Mouse (Mus musculus) lung, embryonic 16.5 days (tissue): Measurements from ENCODE around the gene Tmem106a. TPM values are rescaled to one million over a fixed set of nuclear protein-coding genes. Genes with fewer than 3 reads are reported as not detected.
"Not testable (repeated sequence)": the region's sequence is repeated elsewhere in the genome, so short reads cannot be mapped to it uniquely, and the experiment has no call there.

Source experiments
- ATAC-seq: fragments of 200-750 bp; cut with Nextera tagmentation; 2 replicates; pipeline ENCODE4 v1.8.0; 2017; ENCODE audit warnings: low read depth, mild to moderate bottlenecking, moderate library complexity
- H3K27ac ChIP-seq: fragments of 300-500 bp; sonication (generic); 2 replicates; pipeline ENCODE4 v1.5.1; 2014; ENCODE audit warnings: mild to moderate bottlenecking, control low read depth, low read length
- H3K27me3 ChIP-seq: fragments of 300-500 bp; sonication (generic); 2 replicates; pipeline ENCODE4 v1.6.1; 2014; ENCODE audit warnings: low read depth, low read length, mixed read lengths; ENCODE audit not compliant: control insufficient read depth, insufficient read depth
- H3K36me3 ChIP-seq: fragments of 300-500 bp; sonication (generic); 2 replicates; pipeline ENCODE4 v1.6.1; 2014; ENCODE audit warnings: low read length; ENCODE audit not compliant: control insufficient read depth, insufficient read depth
- H3K4me1 ChIP-seq: fragments of 300-500 bp; sonication (generic); replicated peaks from 2 replicates; pipeline ENCODE4 v1.6.1; 2014; ENCODE audit warnings: low read length, mixed read lengths; ENCODE audit not compliant: control insufficient read depth, insufficient read depth
- H3K4me2 ChIP-seq: fragments of 300-500 bp; sonication (generic); 2 replicates; pipeline ENCODE4 v1.6.1; 2014; ENCODE audit warnings: low read depth, low read length, control low read depth
- H3K4me3 ChIP-seq: fragments of 300-500 bp; sonication (generic); 2 replicates; pipeline ENCODE4 v1.5.1; 2014; ENCODE audit warnings: mild to moderate bottlenecking, low read length, control low read depth
- H3K9ac ChIP-seq: fragments of 300-500 bp; sonication (generic); 2 replicates; pipeline ENCODE4 v1.6.1; 2014; ENCODE audit warnings: low read length, control low read depth
- H3K9me3 ChIP-seq: fragments of 300-500 bp; sonication (generic); 2 replicates; pipeline ENCODE4 v1.6.1; 2016; ENCODE audit warnings: low read length; ENCODE audit not compliant: control insufficient read depth
- WGBS: fragments of 180-500 bp; shearing (Covaris S2); extraction: QIAGEN DNeasy Blood & Tissue Kit; methylation state at CpG from one replicate; pipeline ENCODE4 v1.1.7; 2014; 5-methylcytosine and 5-hydroxymethylcytosine counted together
- polyA plus RNA-seq: library from polyadenylated mRNA; unstranded; fragments of >200 nt; fragmentation: Nextera tagmentation; extraction: Ambion mirVana; gene quantifications from 2 replicates; pipeline ENCODE4 v1.2.1, GENCODE M21; 2015

Gene Tmem106a
- polyA plus RNA-seq, 1 experiment from 2014 or later, result 4.7 TPM

- no peak for ATAC-seq
- Histone ChIP-seq H3K9ac (no peak overlapping the region), H3K27me3 (no peaks in the 10 kb centered on the region), H3K4me1 (no peaks in the 10 kb centered on the region), H3K36me3 (no peaks in the 10 kb centered on the region), H3K4me2 (no peak overlapping the region), H3K9me3 (no peaks in the 10 kb centered on the region), H3K4me3 (no peak overlapping the region), H3K27ac (no peak overlapping the region)
- 30% methylated on average over 5 of the region's 5 CpGs for WGBS
Measured at GRCm38 (mm10) chr11:101589444-101589843, 7.4 kb downstream of the Tmem106a start.

GRCm38 (mm10) chr11:101589989-101590624, 8.1 kb downstream of the Tmem106a start:
- Histone ChIP-seq H3K4me1 (no peaks in the 10 kb centered on the region), H3K27ac (no peak overlapping the region), H3K9ac (no peak overlapping the region), H3K9me3 (no peaks in the 10 kb centered on the region), H3K36me3 (no peaks in the 10 kb centered on the region), H3K4me3 (no peak overlapping the region), H3K4me2 (no peak overlapping the region), H3K27me3 (no peaks in the 10 kb centered on the region)
- WGBS, result 58% methylated on average over 12 of the region's 12 CpGs
- ATAC-seq, result no peak

GRCm38 (mm10) chr11:101599156-101599555, 17.1 kb downstream of the Tmem106a start, which contains the start of gene Gm11634:
Gene Gm11634 (minus strand): TSS chr11:101599256.
- H3K36me3 ChIP-seq, result no peaks in the 10 kb centered on the region
- H3K27me3 ChIP-seq, result no peaks in the 10 kb centered on the region
- H3K9me3 ChIP-seq, result no peaks in the 10 kb centered on the region
- WGBS, result 68% methylated on average over 6 of the region's 6 CpGs
- no peak within 1 kb of the TSS for H3K9ac ChIP-seq
- no peak within 1 kb of the TSS for H3K27ac ChIP-seq
- ATAC-seq, result no peak
- H3K4me2 ChIP-seq, result no peak within 1 kb of the TSS
- H3K4me3 ChIP-seq, result no peak within 1 kb of the TSS
- no peaks in the 10 kb centered on the region for H3K4me1 ChIP-seq

GRCm38 (mm10) chr11:101602491-101602890, 20.4 kb downstream of the Tmem106a start:
- H3K4me2 ChIP-seq, result no peak overlapping the region
- no peaks in the 10 kb centered on the region for H3K4me1 ChIP-seq
- H3K4me3 ChIP-seq, result no peak overlapping the region
- no peaks in the 10 kb centered on the region for H3K36me3 ChIP-seq
- H3K27me3 ChIP-seq, result no peaks in the 10 kb centered on the region
- no peak for ATAC-seq
- no peaks in the 10 kb centered on the region for H3K9me3 ChIP-seq
- H3K27ac ChIP-seq, result no peak overlapping the region
- no peak overlapping the region for H3K9ac ChIP-seq
- 9% methylated on average over 3 of the region's 3 CpGs for WGBS

GRCm38 (mm10) chr11:101604116-101604515, 22.1 kb downstream of the Tmem106a start:
- H3K27ac ChIP-seq, result no peak overlapping the region
- no peak overlapping the region for H3K4me3 ChIP-seq
- no peaks in the 10 kb centered on the region for H3K9me3 ChIP-seq
- no peaks in the 10 kb centered on the region for H3K36me3 ChIP-seq
- 5% methylated on average over 3 of the region's 3 CpGs for WGBS
- H3K27me3 ChIP-seq, result no peaks in the 10 kb centered on the region
- no peak overlapping the region for H3K9ac ChIP-seq
- H3K4me2 ChIP-seq, result peak overlapping the region; percentile 62
- H3K4me1 ChIP-seq, result no peaks in the 10 kb centered on the region
- no peak for ATAC-seq

GRCm38 (mm10) chr11:101604531-101605453, 22.8 kb downstream of the Tmem106a start:
- H3K9ac ChIP-seq, result 0 out of 2 replicates have a peak overlapping the region, but pooled peaks have one; percentile 33
- H3K4me1 ChIP-seq, H3K27me3 ChIP-seq, H3K27ac ChIP-seq, H3K9me3 ChIP-seq, H3K36me3 ChIP-seq: not testable (repeated sequence)
- peak overlapping the region; percentile 35 for H3K4me3 ChIP-seq
- peak; percentile 84 for ATAC-seq
- 1% methylated on average over 28 of the region's 30 CpGs for WGBS
- peak overlapping the region; percentile 62 for H3K4me2 ChIP-seq

GRCm38 (mm10) chr11:101607134-101607533, 25.1 kb downstream of the Tmem106a start:
- H3K27ac ChIP-seq, ATAC-seq, H3K4me2 ChIP-seq, H3K9me3 ChIP-seq, H3K4me3 ChIP-seq, H3K36me3 ChIP-seq, H3K9ac ChIP-seq, H3K27me3 ChIP-seq, H3K4me1 ChIP-seq: not testable (repeated sequence)
- WGBS, result 80% methylated on average over 4 of the region's 4 CpGs

GRCm38 (mm10) chr11:101610445-101610844, 28.4 kb downstream of the Tmem106a start:
- Histone ChIP-seq H3K4me1 (no peaks in the 10 kb centered on the region), H3K4me2 (no peak overlapping the region), H3K9me3 (no peaks in the 10 kb centered on the region), H3K4me3 (no peak overlapping the region), H3K27ac (no peak overlapping the region), H3K27me3 (no peaks in the 10 kb centered on the region), H3K36me3 (no peaks in the 10 kb centered on the region), H3K9ac (no peak overlapping the region)
- ATAC-seq, result peak; percentile 34; the same call in 1 of the 2 replicates
- WGBS, result 15% methylated on average over 11 of the region's 11 CpGs

- Histone ChIP-seq H3K4me1 (no peaks in the 10 kb centered on the region; the same call in 1 of the 2 replicates), H3K9ac (no peak overlapping the region), H3K36me3 (no peaks in the 10 kb centered on the region), H3K27me3 (no peaks in the 10 kb centered on the region), H3K27ac (no peak overlapping the region), H3K9me3 (no peaks in the 10 kb centered on the region), H3K4me3 (no peak overlapping the region), H3K4me2 (no peak overlapping the region)
- 73% methylated on average over 6 of the region's 6 CpGs for WGBS
- no peak for ATAC-seq
Measured at GRCm38 (mm10) chr11:101613596-101613995, 31.6 kb downstream of the Tmem106a start.
